Mouse (Mus musculus) CD4-positive, CD25-positive, alpha-beta regulatory T cell, adult 4 months (primary cell): ENCODE measurements around the gene Tefm. TPM values are rescaled to one million over a fixed set of nuclear protein-coding genes. Genes with fewer than 3 reads are reported as not detected.
"Not testable (repeated sequence)": the region's sequence is repeated elsewhere in the genome, so short reads cannot be mapped to it uniquely, and the experiment has no call there.

Experiments used
- ATAC-seq: one replicate; pipeline ENCODE4 v1.8.0; 2017
- polyA plus RNA-seq, 2 experiments: library from polyadenylated mRNA; unstranded; fragments of 100-300 nt; shearing (Covaris generic); gene quantifications; one replicate each; pipeline ENCODE4 v1.2.1; 2017

The Tefm gene
- polyA plus RNA-seq, 2 experiments from 2014 or later, result 26.0 to 35.7 TPM

GRCm38 (mm10) chr11:80155961-80156360, 14.0 kb upstream of the Tefm start:
- no peak for ATAC-seq

- no peak for ATAC-seq
Observed at GRCm38 (mm10) chr11:80155541-80155940, 13.6 kb upstream of the Tefm start.

GRCm38 (mm10) chr11:80154501-80154900, 12.5 kb upstream of the Tefm start:
- no peak for ATAC-seq

GRCm38 (mm10) chr11:80153857-80154495, 12.0 kb upstream of the Tefm start, which contains the start of gene Adap2:
TSS of gene Adap2 (plus strand) at chr11:80154105.
- ATAC-seq, result peak; percentile 98

- no peak for ATAC-seq
Observed at GRCm38 (mm10) chr11:80152376-80152775, 10.4 kb upstream of the Tefm start.

GRCm38 (mm10) chr11:80151541-80151940, 9.6 kb upstream of the Tefm start:
- ATAC-seq, result no peak

GRCm38 (mm10) chr11:80150566-80150965, 8.6 kb upstream of the Tefm start:
- no peak for ATAC-seq

- ATAC-seq, result no peak
Observed at GRCm38 (mm10) chr11:80149412-80150023, 7.5 kb upstream of the Tefm start.

- ATAC-seq, result not testable (repeated sequence)
Observed at GRCm38 (mm10) chr11:80148974-80149373, 7.0 kb upstream of the Tefm start.

- no peak for ATAC-seq
Observed at GRCm38 (mm10) chr11:80148313-80148712, 6.3 kb upstream of the Tefm start.

- no peak for ATAC-seq
Observed at GRCm38 (mm10) chr11:80147748-80148147, 5.8 kb upstream of the Tefm start.

- ATAC-seq, result no peak
Observed at GRCm38 (mm10) chr11:80145787-80146275, 3.9 kb upstream of the Tefm start.

- ATAC-seq, result no peak
Observed at GRCm38 (mm10) chr11:80142872-80143271, 897 bp upstream of the Tefm start.

GRCm38 (mm10) chr11:80137773-80138172, 4.2 kb downstream of the Tefm start:
- ATAC-seq, result no peak

GRCm38 (mm10) chr11:80136786-80137185, 5.2 kb downstream of the Tefm start:
- ATAC-seq, result no peak

GRCm38 (mm10) chr11:80135954-80136683, 5.9 kb downstream of the Tefm start:
- ATAC-seq, result no peak

- no peak for ATAC-seq
Observed at GRCm38 (mm10) chr11:80134744-80135143, 7.2 kb downstream of the Tefm start.

GRCm38 (mm10) chr11:80132050-80132449, 9.9 kb downstream of the Tefm start:
- no peak for ATAC-seq

- no peak for ATAC-seq
Observed at GRCm38 (mm10) chr11:80116411-80116810, 25.6 kb downstream of the Tefm start.

- ATAC-seq, result no peak
Observed at GRCm38 (mm10) chr11:80104407-80104806, 37.6 kb downstream of the Tefm start.

GRCm38 (mm10) chr11:80101298-80101697, 40.7 kb downstream of the Tefm start:
- ATAC-seq, result no peak

GRCm38 (mm10) chr11:80098444-80099056, 43.4 kb downstream of the Tefm start:
- no peak for ATAC-seq

- ATAC-seq, result no peak
Observed at GRCm38 (mm10) chr11:80090555-80091164, 51.3 kb downstream of the Tefm start.
